Mouse (Mus musculus) liver, embryonic 14.5 days (tissue): ENCODE data around the gene Lclat1.

Source experiments
- CTCF ChIP-seq: IDR thresholded peaks from 2 replicates; pipeline ENCODE4 v1.5.1; 2016; ENCODE audit warnings: antibody characterized with exemption, low read depth, control low read depth
- EP300 ChIP-seq: IDR thresholded peaks from 2 replicates; pipeline ENCODE4 v1.6.1; 2016; ENCODE audit warnings: antibody characterized with exemption, low read depth

DNA sequence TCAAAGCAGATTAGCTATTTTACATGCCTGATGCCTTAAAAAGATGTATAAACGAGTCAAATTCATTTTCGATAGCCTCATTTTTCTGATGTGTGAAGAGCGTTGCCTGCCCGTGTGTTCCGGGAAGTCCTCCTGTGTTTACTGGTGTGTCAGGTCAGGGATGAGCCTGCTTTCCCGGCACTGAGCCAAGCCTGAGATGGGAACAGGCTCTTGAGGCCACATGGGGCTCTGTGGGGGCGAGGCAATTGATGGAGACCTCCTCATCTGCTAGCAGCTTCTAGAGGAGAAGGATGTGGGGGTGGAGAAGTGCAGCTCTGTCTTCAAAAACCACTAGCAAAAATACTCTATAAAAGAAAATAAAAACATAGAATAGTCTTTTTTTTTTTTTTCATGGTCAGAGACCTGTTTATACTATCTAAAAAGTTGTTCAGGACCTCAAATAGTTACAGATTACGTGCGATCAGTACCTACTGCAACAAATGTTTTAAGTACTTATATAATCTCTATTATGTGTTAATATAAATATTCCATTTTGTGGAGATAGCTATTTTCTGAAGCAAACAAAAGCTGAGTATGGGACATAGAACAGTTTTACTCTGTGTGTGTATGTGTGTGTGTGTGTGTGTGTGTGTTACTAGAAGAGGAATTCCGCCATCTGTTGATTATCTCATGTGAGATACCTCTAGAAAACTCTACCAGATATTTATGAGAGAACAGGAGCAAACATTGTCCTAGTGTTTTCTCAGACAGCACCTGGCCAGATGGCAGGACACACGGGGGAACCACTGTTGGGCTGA is 144.2 kb downstream of the Lclat1 start:
- TF ChIP-seq EP300: no peak
- no peak for TF ChIP-seq CTCF
